Mouse (Mus musculus) C2C12 (cell line): ENCODE data around the gene Klhl22. TPM values are rescaled to one million over a fixed set of nuclear protein-coding genes. Genes with fewer than 3 reads are reported as not detected.

Source experiments
- H3K27me3 ChIP-seq: one replicate; pipeline ENCODE4 v1.6.1; 2011; ENCODE audit not compliant: control insufficient read depth, insufficient read depth, insufficient read length
- H3K36me3 ChIP-seq: one replicate; pipeline ENCODE4 v1.6.1; 2011; ENCODE audit not compliant: control insufficient read depth, insufficient read depth
- H3K4me3 ChIP-seq: one replicate; pipeline ENCODE4 v1.5.1; 2011; ENCODE audit warnings: mild to moderate bottlenecking, control low read depth; ENCODE audit not compliant: poor library complexity, insufficient read depth, severe bottlenecking
- H3K79me2 ChIP-seq: one replicate; pipeline ENCODE4 v1.6.1; 2011; ENCODE audit not compliant: control insufficient read depth, insufficient read depth
- H3K79me3 ChIP-seq: one replicate; pipeline ENCODE4 v1.6.1; 2011; ENCODE audit warnings: low read depth, control low read depth
- H3ac ChIP-seq: one replicate; pipeline ENCODE3; 2011; ENCODE audit warnings: low read depth; ENCODE audit not compliant: control insufficient read depth, insufficient read length
- CEBPB ChIP-seq: IDR thresholded peaks from one replicate; pipeline ENCODE4 v1.6.1; 2011; ENCODE audit warnings: low read depth, mild to moderate bottlenecking, control low read depth, moderate library complexity
- CTCF ChIP-seq: IDR thresholded peaks from one replicate; pipeline ENCODE4 v1.5.1; 2011; ENCODE audit not compliant: control insufficient read depth, insufficient read depth, insufficient read length
- FOSL1 ChIP-seq: IDR thresholded peaks from one replicate; pipeline ENCODE4 v1.8.0; 2011; ENCODE audit warnings: mild to moderate bottlenecking, low read length; ENCODE audit not compliant: poor library complexity, insufficient read depth, severe bottlenecking
- MAX ChIP-seq: IDR thresholded peaks from one replicate; pipeline ENCODE4 v1.6.1; 2011; ENCODE audit warnings: mild to moderate bottlenecking, control low read depth
- MYOD1 ChIP-seq: IDR thresholded peaks from one replicate; pipeline ENCODE4 v1.6.1; 2011; ENCODE audit warnings: low read depth; ENCODE audit not compliant: control insufficient read depth, insufficient read length
- MYOG ChIP-seq: IDR thresholded peaks from one replicate; pipeline ENCODE4 v1.6.1; 2011; ENCODE audit not compliant: control insufficient read depth, insufficient read length; ENCODE audit errors: extremely low read depth
- USF1 ChIP-seq: IDR thresholded peaks from one replicate; pipeline ENCODE4 v1.6.1; 2011; ENCODE audit warnings: low read depth, mild to moderate bottlenecking, control low read depth, moderate library complexity
- polyA plus RNA-seq: library from polyadenylated mRNA; unstranded; fragments of >200 nt; fragmentation: generic; extraction: Trizol; gene quantifications from one replicate; pipeline ENCODE4 v1.2.1, GENCODE M21; 2012; ENCODE audit warnings: missing spikeins

Gene Klhl22
- polyA plus RNA-seq, 1 experiment, result 83.6 TPM

DNA sequence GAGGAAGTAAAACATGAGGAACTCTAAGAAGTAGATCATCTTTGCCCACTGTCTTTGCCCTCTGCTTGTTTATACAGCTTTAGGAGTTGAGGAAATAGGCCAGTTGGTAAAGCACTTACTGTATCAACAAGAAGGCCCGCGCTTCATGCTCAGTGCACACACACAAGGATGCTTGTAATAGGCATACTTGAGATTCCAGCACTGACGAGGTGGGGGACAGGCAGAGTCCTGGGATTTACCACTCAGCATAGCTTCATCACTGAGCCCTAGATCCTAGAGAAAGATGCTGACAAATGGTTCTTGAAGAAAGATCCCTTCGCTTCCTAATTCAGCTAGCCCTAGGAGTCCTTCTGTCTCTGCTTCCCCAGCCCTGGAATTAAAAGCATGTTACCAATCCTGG lies 53.8 kb downstream of the Klhl22 start:
- H3K4me3 ChIP-seq, result no peak overlapping the region
- peaks cover 5% of the 10 kb centered on the region for H3K36me3 ChIP-seq
- H3K79me2 ChIP-seq, result no peaks in the 10 kb centered on the region
- no peaks in the 10 kb centered on the region for H3K79me3 ChIP-seq
- no peaks in the 10 kb centered on the region for H3K27me3 ChIP-seq
- no peak overlapping the region for H3ac ChIP-seq
- TF ChIP-seq USF1 (no peak), MYOD1 (no peak), MYOG (no peak), CTCF (no peak), MAX (no peak), FOSL1 (no peak), CEBPB (no peak)

DNA sequence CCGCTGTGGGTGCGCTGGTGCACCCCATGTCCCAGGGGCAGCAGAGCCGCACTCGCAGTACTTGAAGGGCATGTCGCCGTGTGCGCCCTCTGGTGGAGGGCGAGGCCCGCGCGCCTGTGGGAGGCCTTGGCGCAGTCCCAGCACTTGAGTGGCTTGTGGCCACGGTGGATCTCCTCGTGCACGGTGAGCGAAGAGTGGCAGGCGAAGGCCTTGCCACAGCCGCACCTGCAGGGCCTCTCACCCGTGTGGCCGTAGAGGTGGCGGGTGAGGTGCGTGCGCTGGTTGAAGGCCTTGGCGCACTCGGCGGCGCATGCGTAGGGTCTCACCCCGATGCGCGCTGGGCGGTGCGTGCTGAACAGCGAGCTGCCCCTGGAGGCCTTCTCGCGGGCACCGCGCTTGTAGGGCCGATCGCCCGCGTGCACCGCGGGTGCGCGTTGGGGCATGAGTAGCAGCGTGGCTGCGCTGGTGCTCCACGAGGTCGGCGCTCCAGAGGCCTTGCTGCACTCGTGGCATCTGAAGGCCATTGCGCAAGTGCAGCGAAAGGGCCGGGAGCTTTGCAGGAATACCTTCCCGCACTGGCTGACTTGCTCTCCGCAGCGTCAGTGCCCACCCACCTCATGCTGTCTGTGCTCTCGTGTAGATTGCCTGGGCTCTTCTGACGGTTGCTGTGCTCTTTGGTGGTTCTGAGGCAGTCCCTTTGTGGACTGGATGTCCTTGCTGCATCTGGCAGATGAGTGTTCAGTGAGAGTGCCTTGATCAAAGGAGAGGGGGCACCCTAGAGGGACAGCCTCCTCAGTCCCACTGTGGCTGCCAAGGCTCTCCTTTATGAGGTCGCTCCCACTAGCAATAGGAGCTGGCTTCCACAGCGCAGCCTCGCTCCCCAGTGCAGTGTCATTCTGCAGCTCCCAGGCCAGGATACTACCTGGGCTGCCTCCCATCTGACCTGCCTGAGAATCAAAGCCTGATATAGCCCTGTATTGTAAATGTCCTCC lies 56.3 kb downstream of the Klhl22 start:
- H3K27me3 ChIP-seq, result no peaks in the 10 kb centered on the region
- no peaks in the 10 kb centered on the region for H3K36me3 ChIP-seq
- H3K79me3 ChIP-seq, result no peaks in the 10 kb centered on the region
- H3ac ChIP-seq, result peak overlapping the region; percentile 13
- no peak overlapping the region for H3K4me3 ChIP-seq
- TF ChIP-seq MAX, result peak; percentile 28
- TF ChIP-seq MYOG, result no peak
- peak; percentile 68 for TF ChIP-seq CEBPB
- TF ChIP-seq CTCF, result peak; percentile 99
- H3K79me2 ChIP-seq, result no peaks in the 10 kb centered on the region

DNA sequence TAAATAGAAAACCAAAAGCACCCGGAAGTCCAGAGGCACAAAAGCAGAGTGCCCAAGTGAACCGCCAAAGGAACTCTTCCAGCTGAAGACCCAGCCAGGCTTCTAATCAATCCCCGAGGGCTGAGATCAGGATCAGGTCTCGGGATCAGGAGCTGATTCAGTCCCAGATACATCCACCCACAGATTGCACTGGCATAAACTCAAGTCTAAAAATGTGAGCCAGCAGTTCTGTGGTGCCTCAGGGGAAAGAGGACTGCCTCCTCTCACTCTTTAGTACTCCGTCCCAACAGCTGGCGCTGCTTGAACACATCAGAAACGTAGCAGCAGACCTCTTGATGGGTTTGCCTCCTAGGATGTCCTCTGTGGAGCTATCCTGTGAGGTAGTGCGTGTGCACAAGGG lies 57.1 kb downstream of the Klhl22 start:
- Histone ChIP-seq H3K79me3 (no peaks in the 10 kb centered on the region), H3K27me3 (no peaks in the 10 kb centered on the region), H3K36me3 (no peaks in the 10 kb centered on the region), H3K4me3 (no peak overlapping the region), H3ac (no peak overlapping the region), H3K79me2 (no peaks in the 10 kb centered on the region)
- TF ChIP-seq FOSL1 (no peak), CTCF (no peak), MYOG (no peak), MAX (no peak), MYOD1 (no peak), CEBPB (no peak), USF1 (no peak)

DNA sequence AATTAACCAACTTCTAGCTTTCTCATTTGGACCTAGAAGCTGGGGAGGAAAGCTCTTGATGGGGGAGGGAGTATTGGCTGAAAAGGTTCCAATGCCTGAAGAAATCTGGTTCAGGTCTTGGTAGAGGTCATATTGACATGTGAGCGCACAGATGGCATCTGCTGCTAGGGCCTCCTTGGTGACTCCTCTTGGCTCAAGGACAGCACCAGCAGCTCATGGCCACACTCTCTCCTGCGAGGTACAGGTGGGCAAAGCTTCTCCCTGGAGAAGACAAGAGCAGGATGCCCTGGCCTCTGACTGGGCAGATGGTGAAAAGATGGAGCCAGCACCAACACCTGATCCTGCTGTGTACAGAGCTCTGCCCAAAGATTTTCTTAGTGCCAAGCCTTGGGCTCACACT lies 67.1 kb downstream of the Klhl22 start:
- peaks cover 40% of the 10 kb centered on the region for H3K27me3 ChIP-seq
- H3K36me3 ChIP-seq, result no peaks in the 10 kb centered on the region
- H3ac ChIP-seq, result no peak overlapping the region
- no peaks in the 10 kb centered on the region for H3K79me2 ChIP-seq
- H3K4me3 ChIP-seq, result no peak overlapping the region
- TF ChIP-seq USF1 (no peak), MYOD1 (no peak), FOSL1 (no peak), CTCF (no peak), MAX (no peak), CEBPB (no peak), MYOG (no peak)
- no peaks in the 10 kb centered on the region for H3K79me3 ChIP-seq

DNA sequence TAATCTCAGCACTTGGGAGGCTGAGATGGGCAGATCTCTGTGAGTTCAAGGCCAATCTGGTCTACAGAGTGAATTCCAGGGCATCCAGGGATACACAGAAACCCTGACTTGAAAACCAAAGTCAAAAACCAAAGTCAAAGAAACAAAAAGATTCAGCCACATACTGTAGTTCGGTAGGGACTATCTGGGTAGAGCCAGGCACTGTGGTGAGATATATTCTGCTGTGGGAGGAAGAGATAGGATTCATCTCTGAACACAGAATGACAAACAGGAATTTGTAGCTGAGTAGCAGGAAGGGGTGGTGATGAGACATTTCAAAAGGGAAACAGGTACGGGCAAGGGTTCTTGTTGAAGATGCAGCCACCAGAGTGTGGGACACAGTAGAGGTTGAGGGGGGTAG lies 68.8 kb downstream of the Klhl22 start:
- TF ChIP-seq MYOD1 (no peak), USF1 (no peak), FOSL1 (no peak), MAX (no peak), MYOG (no peak), CTCF (no peak), CEBPB (no peak)
- no peak overlapping the region for H3ac ChIP-seq
- no peak overlapping the region for H3K4me3 ChIP-seq
- H3K79me2 ChIP-seq, result no peaks in the 10 kb centered on the region
- peaks cover 57% of the 10 kb centered on the region for H3K27me3 ChIP-seq
- no peaks in the 10 kb centered on the region for H3K36me3 ChIP-seq
- H3K79me3 ChIP-seq, result no peaks in the 10 kb centered on the region

DNA sequence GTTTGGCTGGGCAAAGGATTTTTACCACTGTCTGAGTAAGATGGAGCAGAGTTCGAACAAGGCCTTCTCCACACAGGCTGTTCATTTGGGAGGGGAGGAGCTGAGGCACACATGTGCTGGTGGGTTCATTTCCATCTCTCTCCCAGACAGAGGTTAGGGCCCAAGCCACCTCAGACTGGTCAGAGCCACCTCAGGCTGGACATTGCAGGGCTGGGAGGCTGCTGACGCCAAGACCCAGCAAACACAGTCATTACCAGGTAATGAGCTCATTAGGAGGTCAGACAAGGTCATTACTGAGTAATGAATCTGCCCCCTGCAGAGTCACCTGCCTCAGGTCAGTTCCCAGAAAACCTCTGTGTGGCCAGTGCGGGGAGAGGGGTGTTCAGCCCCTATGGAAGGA lies 69.4 kb downstream of the Klhl22 start:
- Histone ChIP-seq H3K36me3 (no peaks in the 10 kb centered on the region), H3K79me2 (no peaks in the 10 kb centered on the region), H3K4me3 (no peak overlapping the region), H3K79me3 (no peaks in the 10 kb centered on the region), H3ac (no peak overlapping the region), H3K27me3 (peaks cover 60% of the 10 kb centered on the region)
- no peak for TF ChIP-seq USF1
- no peak for TF ChIP-seq FOSL1
- no peak for TF ChIP-seq MYOD1
- TF ChIP-seq CTCF, result no peak
- no peak for TF ChIP-seq MYOG
- TF ChIP-seq CEBPB, result no peak
- TF ChIP-seq MAX, result no peak
